Mouse (Mus musculus): Measurements from ENCODE around the gene Arl5c. TPM values are rescaled to one million over a fixed set of nuclear protein-coding genes. Genes with fewer than 3 reads are reported as not detected.

The Arl5c gene
- total and polyA plus RNA-seq, 3 experiments, result 1.2 to 10.4 TPM; not detected in 1

DNA sequence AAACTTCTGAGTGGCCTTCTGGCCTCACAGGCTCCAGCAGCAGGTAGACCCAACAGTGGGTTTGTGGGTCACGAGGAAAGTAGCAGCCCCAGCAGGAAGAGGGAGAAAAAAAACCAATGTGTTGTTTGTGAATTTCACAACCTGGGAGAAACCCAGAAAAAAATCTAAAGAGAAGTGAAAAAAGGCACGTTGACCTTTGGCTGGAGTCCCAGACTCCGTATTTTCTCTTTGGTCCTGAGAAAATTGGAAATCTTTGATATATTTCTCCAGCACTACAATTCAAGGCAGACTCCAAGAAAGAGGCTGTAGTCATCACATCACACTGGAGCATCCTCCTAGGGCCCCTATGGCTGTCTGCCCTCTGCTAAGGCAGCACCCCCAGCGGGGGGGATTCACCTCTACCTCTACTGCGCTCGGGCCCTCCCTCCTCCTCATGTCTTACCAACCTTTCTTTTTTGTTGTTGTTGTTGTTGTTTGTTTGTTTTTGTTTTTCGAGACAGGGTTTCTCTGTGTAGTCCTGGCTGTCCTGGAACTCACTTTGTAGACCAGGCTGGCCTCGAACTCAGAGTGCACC lies 1.5 kb upstream of the Arl5c start:
- no peaks in the 10 kb centered on the region for H3K79me2 ChIP-seq (ENCODE audit: control insufficient read depth, insufficient read depth, low read length, poor library complexity)
- DNase-seq (ENCODE audit: low read depth, low spot score), result no peak
- peaks cover 8 to 30% of the 10 kb centered on the region in 2 experiments; a peak in 3 of 4 replicates for H3K4me1 ChIP-seq (ENCODE audit: control insufficient read depth in 1 of 2, insufficient read depth in 2 of 2, low read length in 2 of 2)
- H3K27me3 ChIP-seq (ENCODE audit: control insufficient read depth in 1 of 2, insufficient read depth in 2 of 2, low read length in 2 of 2), result no peaks in the 10 kb centered on the region
- H3K27ac ChIP-seq (ENCODE audit: control insufficient read depth, low read depth, low read length), result no peak overlapping the region
- H3K4me3 ChIP-seq (ENCODE audit: control insufficient read depth in 1 of 2, insufficient read depth in 1 of 2, low read depth in 2 of 2, low read length in 2 of 2), result no peak overlapping the region
- TF ChIP-seq GATA1 (IDR thresholded peaks at IDR 0.05; ENCODE audit: low read depth, low read length) (no peak), CHD2 (IDR thresholded peaks at IDR 0.05; ENCODE audit: low read length) (no peak), MAX (IDR thresholded peaks at IDR 0.05; ENCODE audit: low read length) (no peak), MYC (IDR thresholded peaks at IDR 0.05; ENCODE audit: low read depth, low read length) (no peak), EP300 (IDR thresholded peaks at IDR 0.05; ENCODE audit: low read depth in 1 of 2, low read length in 2 of 2) (no peak), NRF1 (IDR thresholded peaks at IDR 0.05; ENCODE audit: insufficient read depth, low read depth, low read length, poor library complexity, severe bottlenecking) (no peak), TBP (IDR thresholded peaks at IDR 0.05; ENCODE audit: low read depth, low read length) (no peak), BHLHE40 (IDR thresholded peaks at IDR 0.05; ENCODE audit: borderline replicate concordance, low read depth, low read length) (no peak), CTCF (IDR thresholded peaks at IDR 0.05 in 2 of 3, conservative IDR thresholded peaks at IDR 0.05 in 1 of 3; ENCODE audit: control insufficient read depth in 1 of 3, insufficient read depth in 1 of 3, low read depth in 2 of 3, low read length in 3 of 3, poor library complexity in 1 of 3, severe bottlenecking in 1 of 3) (no peak), SMC3 (IDR thresholded peaks at IDR 0.05; ENCODE audit: low read depth, low read length) (no peak), KAT2A (conservative IDR thresholded peaks at IDR 0.05; ENCODE audit: low read depth, low read length) (no peak), E2F4 (IDR thresholded peaks at IDR 0.05; ENCODE audit: borderline replicate concordance, low read depth, low read length) (no peak), MAFK (IDR thresholded peaks at IDR 0.05; ENCODE audit: borderline replicate concordance, low read depth, low read length) (no peak), USF2 (IDR thresholded peaks at IDR 0.05; ENCODE audit: borderline replicate concordance in 1 of 2, insufficient read depth in 1 of 2, low read depth in 1 of 2, low read length in 2 of 2) (no peak), RCOR1 (IDR thresholded peaks at IDR 0.05; ENCODE audit: low read depth, low read length) (no peak), USF1 (IDR thresholded peaks at IDR 0.05; ENCODE audit: low read depth, low read length) (no peak), TAL1 (IDR thresholded peaks at IDR 0.05; ENCODE audit: low read length) (no peak), MAZ (IDR thresholded peaks at IDR 0.05; ENCODE audit: low read depth, low read length) (no peak)
- H3K36me3 ChIP-seq (ENCODE audit: control insufficient read depth in 1 of 2, insufficient read depth in 2 of 2, low read length in 2 of 2), result peaks cover 0 to 8% of the 10 kb centered on the region in 2 experiments; a peak in 2 of 4 replicates
- H3K9me3 ChIP-seq (replicated peaks; ENCODE audit: insufficient read depth, low read length), result no peaks in the 10 kb centered on the region
- H3K9ac ChIP-seq (ENCODE audit: control insufficient read depth, low read depth, low read length, poor library complexity, severe bottlenecking), result no peak overlapping the region

DNA sequence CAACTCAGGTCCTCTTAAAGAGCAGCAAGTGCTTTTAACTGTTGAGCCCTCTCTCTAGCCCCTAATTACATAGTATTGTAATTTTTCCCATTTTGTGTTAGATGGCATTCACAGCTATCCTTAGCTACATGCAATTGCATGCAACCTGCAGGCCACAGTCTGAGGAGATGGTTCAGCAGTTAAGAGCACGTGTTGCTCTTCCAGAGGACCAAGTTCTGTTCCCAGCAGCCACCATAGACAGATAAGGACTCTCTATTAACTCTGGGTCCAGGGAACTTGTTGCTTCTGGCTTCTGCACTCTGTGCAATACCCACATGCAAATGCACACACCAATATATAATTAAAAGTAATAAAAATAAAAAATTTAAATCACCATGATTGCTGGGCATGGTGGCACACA lies 710 bp upstream of the Arl5c start:
- Histone ChIP-seq H3K9ac (ENCODE audit: control insufficient read depth, low read depth, low read length, poor library complexity, severe bottlenecking) (no peak overlapping the region), H3K27me3 (ENCODE audit: control insufficient read depth in 1 of 2, insufficient read depth in 2 of 2, low read length in 2 of 2) (no peaks in the 10 kb centered on the region), H3K79me2 (ENCODE audit: control insufficient read depth, insufficient read depth, low read length, poor library complexity) (no peaks in the 10 kb centered on the region), H3K36me3 (ENCODE audit: control insufficient read depth in 1 of 2, insufficient read depth in 2 of 2, low read length in 2 of 2) (peaks cover 0 to 8% of the 10 kb centered on the region in 2 experiments; a peak in 2 of 4 replicates), H3K27ac (ENCODE audit: control insufficient read depth, low read depth, low read length) (no peak overlapping the region), H3K9me3 (replicated peaks; ENCODE audit: insufficient read depth, low read length) (no peaks in the 10 kb centered on the region), H3K4me1 (ENCODE audit: control insufficient read depth in 1 of 2, insufficient read depth in 2 of 2, low read length in 2 of 2) (peaks cover 8 to 30% of the 10 kb centered on the region in 2 experiments; a peak in 3 of 4 replicates), H3K4me3 (ENCODE audit: control insufficient read depth in 1 of 2, insufficient read depth in 1 of 2, low read depth in 2 of 2, low read length in 2 of 2) (no peak overlapping the region)
- TF ChIP-seq ZNF384 (IDR thresholded peaks at IDR 0.05; ENCODE audit: low read depth, low read length), result no peak
- peak; percentile 15; the same call in 1 of the 2 replicates for TF ChIP-seq TCF12 (IDR thresholded peaks at IDR 0.05; ENCODE audit: low read depth, low read length)
- TF ChIP-seq RAD21 (IDR thresholded peaks at IDR 0.05; ENCODE audit: low read depth, low read length), result no peak
- TF ChIP-seq TBP (IDR thresholded peaks at IDR 0.05; ENCODE audit: low read depth, low read length), result 0 out of 2 replicates have a peak, but pooled peaks have one; percentile 57
- no peak for TF ChIP-seq NELFE (IDR thresholded peaks at IDR 0.05; ENCODE audit: low read depth, low read length)
- no peak for TF ChIP-seq MEF2A (IDR thresholded peaks at IDR 0.05; ENCODE audit: extremely low read depth, insufficient replicate concordance, low read depth, low read length, poor library complexity, severe bottlenecking)
- TF ChIP-seq GATA1 (IDR thresholded peaks at IDR 0.05; ENCODE audit: low read depth, low read length), result no peak
- no peak for TF ChIP-seq ZC3H11A (IDR thresholded peaks at IDR 0.05; ENCODE audit: low read depth, low read length)
- peak; percentile 86 for TF ChIP-seq MAX (IDR thresholded peaks at IDR 0.05; ENCODE audit: low read length)
- peak; percentile 87 for TF ChIP-seq MYC (IDR thresholded peaks at IDR 0.05; ENCODE audit: low read depth, low read length)
- no peak for TF ChIP-seq POLR2A (IDR thresholded peaks at IDR 0.05; ENCODE audit: control insufficient read depth in 1 of 2, insufficient read depth in 1 of 2, low read depth in 1 of 2, low read length in 2 of 2, poor library complexity in 1 of 2)
- TF ChIP-seq MXI1 (IDR thresholded peaks at IDR 0.05; ENCODE audit: low read depth, low read length), result peak; percentile 40; the same call in 1 of the 2 replicates
- no peak for TF ChIP-seq MAFK (IDR thresholded peaks at IDR 0.05; ENCODE audit: borderline replicate concordance, low read depth, low read length)
- TF ChIP-seq ETS1 (IDR thresholded peaks at IDR 0.05; ENCODE audit: low read depth, low read length), result peak; percentile 27; the same call in 1 of the 2 replicates
- peak; percentile 77; the same call in 1 of the 2 replicates for TF ChIP-seq USF1 (IDR thresholded peaks at IDR 0.05; ENCODE audit: low read depth, low read length)
- no peak for TF ChIP-seq JUND (IDR thresholded peaks at IDR 0.05; ENCODE audit: low read depth, low read length)
- no peak for TF ChIP-seq UBTF (IDR thresholded peaks at IDR 0.05; ENCODE audit: borderline replicate concordance, insufficient read depth, low read depth, low read length)
- peak in 1 of 2 experiments; percentile 26; a peak in 1 of 4 replicates for TF ChIP-seq EP300 (IDR thresholded peaks at IDR 0.05; ENCODE audit: low read depth in 1 of 2, low read length in 2 of 2)
- no peak for TF ChIP-seq MAZ (IDR thresholded peaks at IDR 0.05; ENCODE audit: low read depth, low read length)
- peak; percentile 40 for DNase-seq (ENCODE audit: low read depth, low spot score)

Measured in MEL (cell line).